Mouse (Mus musculus): Measurements from ENCODE around the gene Mycl. TPM values are rescaled to one million over a fixed set of nuclear protein-coding genes. Genes with fewer than 3 reads are reported as not detected.

Mycl gene
- polyA plus RNA-seq, 1 experiment: 7.1 TPM

- 46% methylated on average over 4 of the region's 4 CpGs for WGBS
- Histone ChIP-seq H3K4me3 (ENCODE audit: low read depth, low read length) (no peak overlapping the region), H3K27me3 (ENCODE audit: control insufficient read depth, insufficient read depth, low read length) (no peaks in the 10 kb centered on the region), H3K36me3 (ENCODE audit: control insufficient read depth, insufficient read depth, low read length) (no peaks in the 10 kb centered on the region), H3K4me1 (ENCODE audit: control insufficient read depth, insufficient read depth, insufficient read length, low read length) (peaks cover 22% of the 10 kb centered on the region), H3K27ac (ENCODE audit: insufficient read depth, low read depth, low read length) (no peak overlapping the region)
- no peak for TF ChIP-seq CTCF (IDR thresholded peaks at IDR 0.05; ENCODE audit: extremely low read depth, insufficient read length, insufficient replicate concordance, low read depth, low read length)
- TF ChIP-seq POLR2A (IDR thresholded peaks at IDR 0.05; ENCODE audit: low read depth, low read length): no peak
Measured at GRCm38 (mm10) chr4:122971191-122971590, 24.3 kb upstream of the Mycl start.

- no peaks in the 10 kb centered on the region for H3K36me3 ChIP-seq (ENCODE audit: control insufficient read depth, insufficient read depth, low read length)
- no peaks in the 10 kb centered on the region for H3K27me3 ChIP-seq (ENCODE audit: control insufficient read depth, insufficient read depth, low read length)
- 67% methylated on average over 4 of the region's 4 CpGs for WGBS
- H3K4me3 ChIP-seq (ENCODE audit: low read depth, low read length): no peak overlapping the region
- peaks cover 25% of the 10 kb centered on the region for H3K4me1 ChIP-seq (ENCODE audit: control insufficient read depth, insufficient read depth, insufficient read length, low read length)
- no peak overlapping the region for H3K27ac ChIP-seq (ENCODE audit: insufficient read depth, low read depth, low read length)
- TF ChIP-seq POLR2A (IDR thresholded peaks at IDR 0.05; ENCODE audit: low read depth, low read length): no peak
- TF ChIP-seq CTCF (IDR thresholded peaks at IDR 0.05; ENCODE audit: extremely low read depth, insufficient read length, insufficient replicate concordance, low read depth, low read length): no peak
Measured at GRCm38 (mm10) chr4:122971646-122972045, 23.8 kb upstream of the Mycl start.

GRCm38 (mm10) chr4:122972056-122972455 lies 23.4 kb upstream of the Mycl start:
- 79% methylated on average over 8 of the region's 8 CpGs for WGBS

GRCm38 (mm10) chr4:122974976-122975520 lies 20.4 kb upstream of the Mycl start:
- peak overlapping the region; percentile 89 for H3K27ac ChIP-seq (ENCODE audit: insufficient read depth, low read depth, low read length)
- WGBS: 72% methylated on average over 5 of the region's 5 CpGs

More at GRCm38 (mm10) chr4:122972056-122972455, 23.4 kb upstream of the Mycl start:
- no peak for TF ChIP-seq POLR2A (IDR thresholded peaks at IDR 0.05; ENCODE audit: low read depth, low read length)
- TF ChIP-seq CTCF (IDR thresholded peaks at IDR 0.05; ENCODE audit: extremely low read depth, insufficient read length, insufficient replicate concordance, low read depth, low read length): no peak
- no peaks in the 10 kb centered on the region for H3K27me3 ChIP-seq (ENCODE audit: control insufficient read depth, insufficient read depth, low read length)
- no peaks in the 10 kb centered on the region for H3K36me3 ChIP-seq (ENCODE audit: control insufficient read depth, insufficient read depth, low read length)
- H3K4me1 ChIP-seq (ENCODE audit: control insufficient read depth, insufficient read depth, insufficient read length, low read length): peaks cover 26% of the 10 kb centered on the region
- H3K27ac ChIP-seq (ENCODE audit: insufficient read depth, low read depth, low read length): no peak overlapping the region
- no peak overlapping the region for H3K4me3 ChIP-seq (ENCODE audit: low read depth, low read length)

DNA sequence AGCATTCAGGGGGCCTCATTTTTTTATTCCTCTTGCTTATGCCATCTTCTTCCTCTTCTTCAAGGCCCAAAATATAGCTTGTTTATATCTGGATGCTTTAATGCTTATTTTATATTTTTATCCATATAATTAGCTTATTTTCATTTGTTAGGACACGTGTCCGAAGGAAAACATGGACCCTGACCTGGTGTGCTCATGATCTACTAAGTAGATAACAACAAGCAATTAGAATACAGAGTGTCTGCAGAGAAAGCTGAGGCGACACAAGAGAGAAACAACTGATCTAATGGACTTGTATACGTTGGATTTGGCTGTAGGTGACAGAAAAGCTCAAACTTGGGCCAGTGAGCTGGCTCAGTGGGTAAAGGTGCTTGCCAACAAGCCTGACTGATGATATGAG lies 18.6 kb upstream of the Mycl start:
- WGBS: 35% methylated on average over 4 of the region's 4 CpGs
- TF ChIP-seq POLR2A (IDR thresholded peaks at IDR 0.05; ENCODE audit: low read depth, low read length) (no peak), CTCF (IDR thresholded peaks at IDR 0.05; ENCODE audit: extremely low read depth, insufficient read length, insufficient replicate concordance, low read depth, low read length) (no peak)
- H3K36me3 ChIP-seq (ENCODE audit: control insufficient read depth, insufficient read depth, low read length): no peaks in the 10 kb centered on the region
- no peak overlapping the region for H3K4me3 ChIP-seq (ENCODE audit: low read depth, low read length)
- H3K27me3 ChIP-seq (ENCODE audit: control insufficient read depth, insufficient read depth, low read length): no peaks in the 10 kb centered on the region
- peak overlapping the region; percentile 42 for H3K27ac ChIP-seq (ENCODE audit: insufficient read depth, low read depth, low read length)
- H3K4me1 ChIP-seq (ENCODE audit: control insufficient read depth, insufficient read depth, insufficient read length, low read length): peaks cover 39% of the 10 kb centered on the region

More at GRCm38 (mm10) chr4:122974976-122975520, 20.4 kb upstream of the Mycl start:
- TF ChIP-seq CTCF (IDR thresholded peaks at IDR 0.05; ENCODE audit: extremely low read depth, insufficient read length, insufficient replicate concordance, low read depth, low read length): no peak
- TF ChIP-seq POLR2A (IDR thresholded peaks at IDR 0.05; ENCODE audit: low read depth, low read length): 0 out of 2 replicates have a peak, but pooled peaks have one; percentile 15
- peaks cover 36% of the 10 kb centered on the region for H3K4me1 ChIP-seq (ENCODE audit: control insufficient read depth, insufficient read depth, insufficient read length, low read length)
- H3K36me3 ChIP-seq (ENCODE audit: control insufficient read depth, insufficient read depth, low read length): no peaks in the 10 kb centered on the region
- H3K4me3 ChIP-seq (ENCODE audit: low read depth, low read length): no peak overlapping the region
- no peaks in the 10 kb centered on the region for H3K27me3 ChIP-seq (ENCODE audit: control insufficient read depth, insufficient read depth, low read length)

DNA sequence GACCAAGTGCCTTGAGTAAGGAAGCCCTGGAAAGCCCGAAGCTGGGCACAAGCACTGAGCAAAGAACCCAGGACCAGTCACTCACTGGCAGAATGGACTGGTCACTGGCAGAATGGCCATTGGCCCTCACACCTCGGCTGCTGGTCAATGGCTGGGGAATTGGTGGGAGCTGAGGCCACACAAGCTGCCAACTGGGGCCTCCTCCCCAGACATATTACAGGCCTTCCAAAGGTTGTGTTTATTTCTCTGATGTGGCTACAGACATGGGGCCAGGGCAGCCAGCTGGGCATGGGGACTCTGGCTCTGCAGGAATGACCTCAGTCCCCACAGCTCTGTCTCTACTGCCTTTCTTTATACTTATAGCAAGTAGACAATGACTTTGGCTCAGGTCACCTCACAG lies 16.6 kb upstream of the Mycl start:
- TF ChIP-seq POLR2A (IDR thresholded peaks at IDR 0.05; ENCODE audit: low read depth, low read length): no peak
- TF ChIP-seq CTCF (IDR thresholded peaks at IDR 0.05; ENCODE audit: extremely low read depth, insufficient read length, insufficient replicate concordance, low read depth, low read length): no peak
- Histone ChIP-seq H3K4me3 (ENCODE audit: low read depth, low read length) (no peak overlapping the region), H3K27me3 (ENCODE audit: control insufficient read depth, insufficient read depth, low read length) (no peaks in the 10 kb centered on the region), H3K36me3 (ENCODE audit: control insufficient read depth, insufficient read depth, low read length) (no peaks in the 10 kb centered on the region), H3K4me1 (ENCODE audit: control insufficient read depth, insufficient read depth, insufficient read length, low read length) (peaks cover 51% of the 10 kb centered on the region), H3K27ac (ENCODE audit: insufficient read depth, low read depth, low read length) (no peak overlapping the region)
- 84% methylated on average over 2 of the region's 2 CpGs for WGBS

DNA sequence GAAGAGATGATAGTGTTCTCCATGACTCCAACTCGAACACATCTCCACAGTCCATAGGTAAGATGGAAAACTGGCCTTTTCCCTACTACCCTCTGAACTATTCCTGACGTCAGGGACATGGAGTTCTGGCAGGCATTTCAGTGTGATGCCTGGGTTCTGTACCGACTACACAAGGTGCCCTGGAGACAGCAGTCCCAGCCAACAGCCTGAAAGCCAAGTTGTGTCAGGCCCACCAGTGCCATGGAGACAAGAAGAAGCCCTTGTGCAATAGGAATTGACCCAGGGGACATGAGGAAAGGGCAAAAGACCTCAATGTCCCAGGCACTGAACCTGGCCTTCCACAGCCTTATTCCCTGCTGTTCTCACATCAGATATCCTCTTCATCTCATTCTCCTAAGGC lies 15.6 kb upstream of the Mycl start:
- no peak overlapping the region for H3K4me3 ChIP-seq (ENCODE audit: low read depth, low read length)
- H3K27me3 ChIP-seq (ENCODE audit: control insufficient read depth, insufficient read depth, low read length): no peaks in the 10 kb centered on the region
- H3K27ac ChIP-seq (ENCODE audit: insufficient read depth, low read depth, low read length): no peak overlapping the region
- WGBS: 83% methylated on average over 3 of the region's 3 CpGs
- H3K4me1 ChIP-seq (ENCODE audit: control insufficient read depth, insufficient read depth, insufficient read length, low read length): peaks cover 46% of the 10 kb centered on the region
- no peaks in the 10 kb centered on the region for H3K36me3 ChIP-seq (ENCODE audit: control insufficient read depth, insufficient read depth, low read length)
- TF ChIP-seq CTCF (IDR thresholded peaks at IDR 0.05; ENCODE audit: extremely low read depth, insufficient read length, insufficient replicate concordance, low read depth, low read length) (no peak), POLR2A (IDR thresholded peaks at IDR 0.05; ENCODE audit: low read depth, low read length) (no peak)
